Mouse (Mus musculus): Measurements from ENCODE around the gene Pllp.

Gene Pllp

DNA sequence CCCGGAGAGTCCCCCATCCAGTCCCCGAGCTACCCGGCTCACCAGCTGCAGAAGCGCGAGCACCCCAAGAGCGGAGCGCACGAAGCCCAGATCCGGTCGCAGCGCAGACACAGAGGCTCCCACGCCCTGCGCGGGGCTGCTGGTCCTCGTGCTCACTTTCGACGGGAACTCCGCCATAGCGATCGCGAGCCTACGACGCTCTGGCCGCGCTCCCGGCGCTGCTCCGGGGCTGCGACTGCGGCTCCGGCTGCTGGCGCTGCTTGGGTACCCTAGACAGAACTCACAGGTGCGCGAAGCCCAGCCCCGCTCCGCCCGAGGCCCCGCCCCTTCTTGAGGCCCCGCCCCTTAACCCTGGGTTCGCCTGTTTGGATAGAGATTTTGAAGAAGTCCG is at the start of gene Pllp:
TSS of gene Pllp (minus strand) at position 285 of the 391 bp plus-strand sequence.
- peak; percentile 41 for DNase-seq (ENCODE audit: low read depth, low spot score)

DNA sequence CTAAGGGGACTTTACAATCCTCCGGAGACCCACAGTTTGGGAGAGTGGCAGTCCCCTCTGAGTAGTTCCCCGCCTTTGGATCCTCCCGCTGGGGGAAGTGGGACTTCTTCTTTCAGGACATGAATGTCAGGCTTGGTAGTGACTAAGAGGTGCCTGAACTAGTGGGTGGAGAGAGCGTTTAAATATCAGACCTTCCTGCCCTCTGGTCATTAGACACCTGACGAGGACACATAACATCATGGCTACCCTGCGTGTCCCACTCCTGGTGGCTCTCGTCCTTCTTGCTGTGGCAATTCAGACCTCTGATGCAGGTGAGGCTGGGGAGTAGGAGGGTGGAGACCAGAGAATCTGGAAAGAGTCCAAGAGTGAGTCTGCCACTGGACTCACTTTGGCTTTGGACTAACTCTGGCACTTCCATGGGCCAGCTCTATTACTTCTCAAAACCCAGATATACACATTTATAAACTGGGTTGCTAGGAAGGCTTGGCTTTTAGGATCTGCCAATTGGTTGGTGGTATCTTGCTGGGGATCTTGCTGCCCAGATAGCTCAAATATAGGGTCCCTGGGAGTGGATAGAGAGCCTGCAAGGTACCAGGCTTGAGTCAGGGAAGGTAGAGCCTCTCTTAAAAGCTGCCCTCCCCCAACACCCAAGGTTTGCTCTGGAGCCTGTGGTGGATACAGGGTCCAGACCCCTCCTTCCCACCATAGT is 49.6 kb upstream of the Pllp start, which contains the start of gene Ccl22:
TSS of gene Ccl22 (plus strand) at position 115 of the 709 bp plus-strand sequence.
- no peak for DNase-seq (ENCODE audit: low read depth, low spot score)

DNA sequence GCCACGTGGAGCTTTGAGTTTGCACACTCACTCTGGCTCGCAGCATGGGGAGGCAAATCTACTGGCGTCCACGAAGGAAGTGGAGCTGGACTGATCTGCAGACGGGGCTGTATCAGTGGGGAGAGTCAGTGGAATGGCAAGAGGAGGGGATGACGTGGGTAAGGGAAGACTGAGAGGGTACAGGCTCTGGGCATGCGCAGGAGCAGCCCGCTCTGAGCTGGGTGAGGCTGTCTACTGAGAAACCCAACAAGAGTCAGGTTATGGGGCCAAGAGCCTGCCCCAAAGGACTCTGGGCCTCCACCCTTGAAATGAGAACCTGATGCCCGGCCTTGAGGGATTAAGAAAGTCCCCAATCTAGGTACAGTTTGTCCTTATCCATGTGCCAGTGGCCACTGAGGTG is 48.9 kb upstream of the Pllp start:
- DNase-seq (ENCODE audit: low read depth, low spot score): no peak

DNA sequence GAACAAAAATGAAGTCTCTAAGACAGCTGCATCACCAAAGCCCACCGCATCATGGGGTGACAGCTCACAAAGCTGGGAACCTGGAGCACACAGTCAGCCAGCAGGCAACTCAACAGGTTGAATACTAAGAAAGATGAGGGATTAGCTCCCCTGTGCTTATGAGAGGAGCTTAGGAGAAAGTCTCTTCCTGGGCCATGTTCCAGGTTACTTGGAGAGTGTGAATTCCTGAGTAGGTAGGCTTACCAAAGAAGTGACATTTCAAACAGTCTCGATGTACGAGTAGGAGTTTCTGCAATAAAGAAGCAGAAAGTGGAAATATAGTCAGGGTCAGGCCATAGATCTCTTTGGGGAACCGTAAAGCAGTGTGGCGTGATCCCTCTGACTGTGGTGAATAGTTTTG is 48.4 kb upstream of the Pllp start:
- DNase-seq (ENCODE audit: low read depth, low spot score): no peak

DNA sequence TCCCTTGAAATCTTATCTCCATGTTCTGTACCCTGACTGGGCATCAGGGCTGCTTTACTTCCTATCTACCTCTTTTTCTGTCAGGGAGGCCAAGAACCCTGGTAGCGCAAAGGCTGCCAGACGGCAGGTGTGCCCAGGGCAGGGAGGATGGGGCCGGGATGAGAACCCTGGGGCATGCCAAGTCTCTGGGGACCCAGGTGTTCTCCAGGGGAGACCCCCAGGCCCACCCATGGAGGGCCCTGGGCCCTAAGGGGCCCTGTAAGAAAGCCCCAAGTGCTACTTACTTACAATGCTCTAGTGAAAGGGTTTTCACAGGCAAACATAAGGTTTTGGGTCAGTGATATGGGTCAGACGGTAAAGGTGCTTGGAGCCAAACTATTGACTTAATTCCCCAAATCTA is 45.6 kb upstream of the Pllp start:
- no peak for DNase-seq (ENCODE audit: low read depth, low spot score)

DNA sequence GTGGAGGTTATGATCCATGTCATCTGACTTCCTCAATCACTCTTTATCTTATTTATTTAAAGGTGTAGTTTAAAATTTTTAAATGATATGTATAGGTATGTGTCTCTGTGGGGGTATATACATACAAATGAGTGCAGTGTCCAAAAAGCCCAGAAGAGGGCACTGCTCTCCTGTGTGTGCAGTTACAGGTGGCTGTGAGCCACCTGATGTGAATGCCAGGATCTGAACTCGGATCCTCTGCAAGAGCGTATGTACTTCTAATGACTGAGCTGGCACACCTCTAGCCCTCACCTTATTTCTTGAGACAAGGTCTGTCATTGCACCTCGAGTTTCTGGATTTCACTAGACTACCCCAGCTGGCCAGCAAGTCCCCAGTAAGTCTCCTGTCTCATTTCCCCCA is 44.5 kb upstream of the Pllp start:
- no peak for DNase-seq (ENCODE audit: low read depth, low spot score)

DNA sequence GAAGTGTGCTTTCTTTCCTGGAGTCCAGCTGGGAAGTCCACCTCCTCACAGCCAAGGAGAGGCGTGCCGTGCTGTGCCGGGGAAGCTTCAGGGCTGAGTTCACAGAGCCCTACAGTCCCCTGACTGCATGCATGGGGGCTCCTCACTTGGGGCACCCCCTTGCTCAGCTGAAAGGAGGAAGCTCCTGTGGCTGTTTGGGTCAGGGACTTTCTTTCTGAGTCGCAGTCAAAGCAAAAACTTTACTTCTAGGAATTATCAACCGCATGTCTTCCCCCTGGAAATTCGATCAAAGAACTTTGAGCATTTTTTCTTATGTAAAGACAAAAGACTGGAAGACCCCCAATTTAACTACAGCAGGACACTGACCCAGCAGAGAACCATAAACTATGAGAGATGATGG is 43.8 kb upstream of the Pllp start:
- DNase-seq (ENCODE audit: low read depth, low spot score): no peak

DNA sequence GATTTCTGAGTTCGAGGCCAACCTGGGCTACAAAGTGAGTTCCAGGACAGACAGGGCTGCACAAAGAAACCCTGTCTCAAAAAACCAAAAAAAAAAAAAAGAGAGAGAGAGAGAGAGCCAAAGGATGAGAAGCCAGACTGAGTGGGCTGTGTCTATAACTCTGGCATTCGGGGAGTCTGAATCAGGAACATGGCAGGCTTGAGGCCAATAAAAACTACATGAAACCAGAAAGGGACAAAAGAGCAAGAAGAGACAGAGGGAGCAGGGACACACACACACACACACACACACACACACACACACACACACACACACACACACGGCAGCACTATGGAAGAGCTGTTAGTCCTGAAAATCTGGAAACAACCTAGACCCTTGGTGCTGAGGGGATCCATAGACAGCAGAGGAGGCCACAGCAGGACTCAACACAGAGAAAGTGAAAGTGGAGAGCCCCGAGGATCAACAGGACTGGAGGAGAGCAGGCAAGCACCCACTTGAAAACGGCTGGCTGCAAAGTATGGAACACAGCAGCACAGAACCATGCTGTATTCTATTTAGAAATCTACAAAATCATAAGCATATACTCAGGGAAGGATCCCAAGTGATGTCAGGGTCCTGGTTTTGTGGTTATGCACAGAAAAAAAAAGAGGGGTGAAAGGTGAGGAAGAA is 39.5 kb upstream of the Pllp start:
- DNase-seq (ENCODE audit: low read depth, low spot score): no peak

DNA sequence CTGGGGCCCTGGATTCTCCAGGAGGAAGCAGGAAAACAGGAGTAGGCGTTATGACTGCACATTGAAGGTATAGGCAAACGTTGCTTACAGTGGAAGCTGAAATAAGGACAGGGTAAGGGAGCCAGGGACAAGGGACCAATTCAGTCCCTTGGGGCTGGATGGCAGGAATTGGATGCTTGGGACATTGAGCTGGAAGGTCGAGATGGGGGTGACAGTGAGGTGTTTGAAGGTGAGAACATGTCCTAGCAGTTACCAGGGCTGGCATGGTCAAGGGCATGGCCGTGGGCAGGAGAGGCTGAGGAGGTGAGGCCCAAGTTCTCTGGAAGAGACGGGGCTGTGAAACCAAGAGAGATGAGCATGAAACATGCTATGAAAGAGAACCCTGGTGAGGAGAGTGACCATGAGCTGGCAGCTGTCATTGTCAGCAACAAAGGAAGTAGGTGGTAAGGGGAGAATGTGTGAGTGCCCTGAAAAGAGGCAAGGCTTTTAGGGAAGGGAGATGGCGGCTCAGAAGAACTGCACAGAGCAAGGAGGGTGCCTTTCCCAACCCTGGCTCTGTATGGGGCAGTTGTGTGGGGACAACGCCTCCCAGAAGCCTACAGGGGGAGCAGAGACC is 38.8 kb upstream of the Pllp start:
- DNase-seq (ENCODE audit: low read depth, low spot score): no peak

DNA sequence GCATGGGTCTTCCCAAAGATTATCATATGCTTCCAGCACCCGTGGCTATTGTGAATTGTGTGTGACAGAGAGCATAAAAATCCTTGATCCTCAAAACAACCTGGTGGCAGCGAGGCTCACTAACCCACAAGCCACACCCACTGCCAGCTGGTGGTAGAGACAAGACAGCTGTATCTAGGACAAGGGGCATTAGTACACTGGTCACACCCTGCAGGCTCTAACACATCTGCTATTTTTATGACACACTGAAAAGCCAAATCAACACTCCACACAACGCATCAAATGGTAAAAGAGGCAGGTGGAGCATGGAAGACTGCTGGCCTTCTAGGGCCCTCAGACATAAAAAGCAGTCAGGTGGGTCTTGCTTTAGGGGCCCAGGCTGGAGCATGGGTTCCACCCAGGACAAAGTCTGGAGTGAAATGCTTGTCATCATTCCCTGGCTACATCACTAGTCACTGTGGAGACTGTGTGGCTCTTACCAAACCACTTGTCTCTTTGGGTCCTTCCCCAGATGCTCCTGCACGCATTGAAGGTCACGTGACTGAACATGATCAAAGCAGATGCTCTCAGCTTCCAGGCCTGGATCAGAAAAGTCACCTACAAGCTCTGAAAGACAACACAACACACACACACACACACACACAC is 37.9 kb upstream of the Pllp start:
- DNase-seq (ENCODE audit: low read depth, low spot score): no peak

DNA sequence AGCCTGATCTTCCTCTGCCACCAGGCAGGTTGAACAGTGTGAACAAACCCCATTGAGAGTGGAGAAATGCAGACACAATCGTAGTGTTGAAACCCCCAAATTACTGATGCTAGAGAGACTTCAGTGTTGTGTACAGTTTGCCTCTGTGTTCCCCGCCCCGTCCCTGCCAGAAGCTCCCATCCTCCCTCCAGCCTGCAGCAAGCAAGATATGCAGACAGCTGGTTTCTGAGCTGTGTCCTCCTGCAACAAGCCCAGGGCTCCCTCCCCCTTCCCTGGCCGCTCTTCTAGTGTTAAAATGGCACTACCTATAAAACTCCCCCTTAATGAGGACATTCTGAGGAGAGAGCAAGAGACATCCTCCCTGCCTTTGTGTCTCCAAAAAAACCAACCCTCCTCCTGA is 33.2 kb upstream of the Pllp start:
- DNase-seq (ENCODE audit: low read depth, low spot score): no peak

DNA sequence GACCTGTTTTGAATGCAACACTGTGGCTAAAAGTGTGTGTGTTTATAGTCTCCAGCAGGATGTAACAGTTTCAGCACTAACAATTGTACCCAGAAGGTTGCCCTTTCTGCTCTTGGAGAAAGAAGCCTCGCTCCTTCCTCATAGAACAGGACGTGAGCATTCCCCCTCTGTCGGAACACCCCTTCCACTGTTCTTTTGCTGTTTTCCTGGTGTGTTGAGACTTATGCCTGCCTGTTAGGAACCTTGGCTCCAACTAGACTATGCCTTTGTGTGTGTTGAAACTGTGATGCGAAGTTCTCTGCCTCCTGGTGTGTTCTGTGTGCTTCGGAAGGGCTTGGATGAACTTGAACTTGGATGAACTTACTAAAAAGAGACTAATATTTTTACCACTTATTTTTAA is 29.9 kb upstream of the Pllp start:
- DNase-seq (ENCODE audit: low read depth, low spot score): no peak

DNA sequence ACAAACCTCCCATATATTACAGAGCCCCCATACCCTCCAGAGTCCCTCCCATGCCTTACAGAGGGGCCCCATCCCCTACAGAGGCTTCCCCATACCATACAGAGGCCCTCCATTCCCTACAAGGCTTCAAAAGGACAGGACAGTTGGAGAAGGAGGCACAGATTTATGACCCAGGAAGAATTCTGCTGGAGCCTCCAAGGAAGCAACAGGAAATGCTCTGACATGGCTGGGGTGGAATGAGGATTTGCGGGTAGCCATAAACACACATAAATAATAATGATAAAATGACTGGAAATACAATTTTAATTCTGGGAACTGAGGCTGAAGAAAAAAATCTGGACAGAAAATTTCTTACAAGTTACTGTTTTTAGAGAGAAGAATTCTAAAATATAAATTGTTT is 20.8 kb upstream of the Pllp start:
- DNase-seq (ENCODE audit: low read depth, low spot score): no peak

DNA sequence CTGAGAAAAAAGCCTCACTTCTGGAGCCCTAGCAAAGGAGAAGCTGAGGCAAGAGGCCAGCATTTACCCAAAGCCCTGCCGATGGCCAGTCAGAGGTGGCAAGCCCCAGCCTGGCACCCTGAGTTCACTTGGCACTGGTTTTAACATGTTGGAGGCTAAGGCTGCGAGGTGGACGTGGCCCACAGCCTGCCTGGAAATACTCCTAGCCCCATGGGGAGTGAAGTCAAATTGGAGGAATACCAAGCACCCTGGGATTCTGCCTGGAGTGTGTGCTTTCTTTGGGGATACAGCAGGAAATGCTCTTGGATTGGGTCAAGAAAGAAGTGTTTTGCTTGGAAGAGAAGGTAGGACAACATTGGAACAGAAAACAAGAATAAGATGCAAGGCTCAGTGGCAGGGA is 19.8 kb upstream of the Pllp start:
- no peak for DNase-seq (ENCODE audit: low read depth, low spot score)

DNA sequence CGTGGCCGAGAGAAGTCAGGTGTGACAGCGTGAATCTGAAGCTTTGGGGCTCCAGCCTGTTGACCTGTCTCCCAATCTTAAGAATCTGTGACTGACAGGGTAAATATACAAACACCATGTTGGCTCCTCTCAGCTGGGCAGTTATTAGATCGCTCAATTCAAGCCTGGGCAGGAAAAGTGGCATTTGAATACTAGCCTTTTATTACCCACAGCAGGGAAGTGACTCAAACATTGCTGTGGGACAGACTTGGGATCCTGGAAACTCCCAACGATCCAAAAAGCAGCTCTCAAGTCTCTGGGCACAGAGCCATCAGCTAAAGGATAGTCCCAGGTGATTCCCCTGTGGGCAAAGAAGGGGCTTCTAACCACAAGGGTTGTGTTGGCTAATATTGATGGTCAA is 18.5 kb upstream of the Pllp start:
- DNase-seq (ENCODE audit: low read depth, low spot score): no peak

DNA sequence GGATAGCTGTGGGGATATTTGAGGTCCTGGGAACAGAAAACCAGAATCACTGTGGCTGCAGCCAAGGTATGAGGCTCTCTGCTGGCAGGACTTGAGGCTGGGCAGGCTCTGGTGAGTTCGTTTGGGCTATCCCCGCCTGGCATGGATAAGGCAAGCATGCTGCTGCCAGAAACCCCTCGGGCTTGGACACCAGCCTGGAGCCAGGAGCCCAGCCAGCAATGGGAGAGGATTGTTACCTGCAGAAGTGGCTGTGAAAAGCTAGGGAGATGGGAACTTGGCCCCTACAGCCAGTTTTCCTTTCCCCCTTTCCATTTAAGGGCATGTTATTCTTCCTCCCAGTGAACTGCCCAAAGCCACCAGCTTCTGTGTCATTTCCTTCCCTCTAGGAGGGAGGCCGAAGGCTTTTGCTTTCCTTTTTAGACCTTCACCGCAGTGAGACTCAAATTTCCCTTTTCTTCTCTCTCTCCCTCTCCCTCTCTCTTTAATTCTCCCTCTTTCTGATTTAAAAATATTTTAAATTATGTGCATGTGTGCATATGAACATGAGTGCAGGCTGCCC is 15.2 kb upstream of the Pllp start:
- DNase-seq (ENCODE audit: low read depth, low spot score): no peak

DNA sequence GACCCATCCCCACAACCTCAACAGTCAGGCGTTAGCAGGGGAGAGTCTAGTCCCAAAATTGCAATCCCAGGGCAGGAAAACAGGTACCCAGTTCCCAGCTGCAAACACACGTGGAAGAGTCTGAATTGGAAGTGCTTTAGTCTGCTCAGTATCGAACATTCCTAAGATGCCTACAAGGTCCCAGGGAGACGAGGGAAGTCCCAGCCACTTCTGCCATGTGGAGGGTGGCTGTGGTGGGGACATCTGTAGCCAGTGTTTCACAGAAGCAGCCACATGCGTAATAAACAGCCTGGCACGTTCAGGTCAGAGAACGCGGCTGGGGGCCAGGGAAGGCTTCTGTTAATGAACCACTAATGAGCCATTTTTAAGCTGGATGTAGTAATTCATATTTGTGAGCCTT is 14.3 kb upstream of the Pllp start:
- no peak for DNase-seq (ENCODE audit: low read depth, low spot score)

DNA sequence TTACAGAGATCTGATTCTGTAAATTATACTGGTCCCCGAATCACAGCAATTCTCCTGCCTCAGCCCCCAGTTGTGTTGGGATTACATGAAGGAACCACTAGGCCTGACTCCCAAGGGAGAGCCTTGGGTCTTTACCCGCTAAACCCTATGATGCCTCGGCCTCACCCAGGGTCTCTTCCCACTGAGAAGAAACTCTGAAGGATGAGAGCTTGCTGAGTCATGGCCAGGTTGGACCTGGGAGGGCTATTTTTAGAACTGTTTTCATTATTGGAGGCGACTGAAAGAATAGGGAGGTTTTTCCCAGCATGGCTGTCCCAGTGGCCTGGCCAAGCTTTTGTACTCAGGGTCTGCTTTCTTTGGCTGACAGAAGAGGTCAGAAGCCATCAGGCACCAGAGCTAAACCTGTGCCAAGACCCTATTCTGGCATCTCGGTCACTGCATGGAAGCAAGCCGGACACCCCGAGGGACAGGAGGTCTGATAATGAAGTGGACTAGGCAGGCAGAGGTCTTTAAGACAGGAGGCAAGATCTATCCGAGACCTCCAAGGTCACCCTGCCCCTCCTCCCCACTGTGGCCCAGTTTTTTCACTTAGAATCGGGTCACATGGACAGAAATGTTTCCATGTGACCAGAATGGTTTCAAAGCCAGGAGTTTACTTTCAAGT is 10.8 kb upstream of the Pllp start:
- no peak for DNase-seq (ENCODE audit: low read depth, low spot score)

DNA sequence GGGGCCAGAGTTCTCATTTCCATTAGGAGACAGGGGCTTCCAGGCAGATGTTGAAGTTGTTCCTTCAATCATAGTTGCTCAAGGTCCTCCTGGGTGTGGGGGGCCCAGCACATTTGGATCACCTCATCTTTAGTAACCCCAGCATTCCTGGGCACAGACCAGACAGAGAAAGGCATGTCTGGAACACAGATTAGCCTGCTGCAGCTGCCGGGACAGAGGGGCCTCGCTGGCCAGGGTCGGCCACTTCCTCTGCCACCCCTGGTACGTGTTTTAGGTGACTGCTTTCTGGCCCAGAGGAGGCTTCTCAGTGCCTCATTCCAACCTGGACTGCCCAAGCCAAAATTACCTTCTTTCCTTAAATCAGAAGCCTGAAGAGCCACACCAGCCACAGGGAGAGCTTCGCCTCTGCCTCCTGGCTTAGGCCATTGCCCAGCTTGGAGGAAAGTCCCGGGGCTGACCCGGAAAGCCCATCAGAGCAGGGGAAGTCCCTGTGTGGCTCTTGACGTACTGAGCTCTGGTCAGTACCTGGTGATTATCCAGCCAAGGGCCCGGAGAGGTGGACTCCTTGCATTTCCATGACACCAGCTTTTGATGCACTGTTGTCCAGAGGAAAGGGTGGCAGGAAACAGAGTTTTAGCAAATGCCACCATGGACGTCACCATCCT is 9.6 kb upstream of the Pllp start:
- no peak for DNase-seq (ENCODE audit: low read depth, low spot score)

DNA sequence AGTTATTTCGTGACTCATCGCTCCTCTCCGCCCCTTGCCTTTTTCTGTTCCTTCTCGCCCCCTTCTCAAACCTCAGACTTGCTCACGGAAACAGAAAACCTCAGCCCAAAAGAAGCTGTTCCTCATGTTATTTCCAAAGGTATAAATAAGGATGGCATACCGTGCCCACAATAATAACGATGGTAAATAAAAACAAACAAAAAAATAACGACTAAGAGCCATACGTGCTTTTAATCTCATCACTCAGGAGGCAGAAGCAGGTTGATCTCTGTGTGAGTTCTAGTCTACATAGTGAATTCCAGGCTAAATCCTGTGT is 8.5 kb upstream of the Pllp start:
- DNase-seq (ENCODE audit: low read depth, low spot score): no peak

DNA sequence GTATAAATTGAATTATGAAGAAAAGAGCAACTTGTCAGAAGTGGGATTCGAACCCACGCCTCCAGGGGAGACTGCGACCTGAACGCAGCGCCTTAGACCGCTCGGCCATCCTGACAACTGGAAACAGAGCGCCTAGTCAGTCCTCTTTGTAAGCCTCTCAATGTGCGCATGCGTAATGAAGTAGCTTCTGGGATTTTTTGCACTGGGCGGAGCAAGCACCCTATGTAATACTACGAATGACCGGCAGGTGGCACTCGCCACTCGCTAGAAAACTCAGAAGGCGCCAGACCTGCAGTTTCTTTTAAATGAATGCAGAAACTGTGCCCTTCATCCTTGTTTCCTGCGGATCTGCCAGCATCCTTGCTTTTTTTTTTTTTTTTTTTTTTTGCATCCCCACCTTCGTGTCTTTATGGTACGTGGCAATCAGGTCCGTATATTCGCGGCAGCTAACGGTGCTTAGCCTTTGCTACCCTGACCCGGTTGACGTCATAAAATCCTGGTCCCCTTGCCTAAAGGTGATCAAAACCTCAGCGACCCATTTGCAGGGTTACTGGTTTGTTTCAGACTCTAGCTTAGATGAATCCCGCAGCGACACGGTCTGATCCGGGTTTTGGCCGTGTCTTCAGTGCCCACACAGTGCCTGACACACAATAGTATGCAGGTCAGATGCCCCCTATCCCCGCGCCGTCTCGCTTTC is 8.0 kb upstream of the Pllp start:
- DNase-seq (ENCODE audit: low read depth, low spot score): peak; percentile 96
